Mouse (Mus musculus) heart, embryonic 15.5 days (tissue): ENCODE results near the gene Rps29. TPM values are rescaled to one million over a fixed set of nuclear protein-coding genes. Genes with fewer than 3 reads are reported as not detected.
A peak's percentile ranks its signal among the peaks of the same experiment; 100 is the strongest.
"Not testable (repeated sequence)": the region's sequence is repeated elsewhere in the genome, so short reads cannot be mapped to it uniquely, and the experiment has no call there.

Experiments used
- ATAC-seq: fragments of 200-750 bp; cut with Nextera tagmentation; replicated peaks from 2 replicates; pipeline ENCODE4 v1.8.0; 2017; ENCODE audit warnings: low read depth, moderate TSS enrichment; ENCODE audit not compliant: insufficient number of reproducible peaks, insufficient read depth, low FRiP score
- H3K27ac ChIP-seq: fragments of 300-500 bp; sonication (generic); 2 replicates; pipeline ENCODE4 v1.5.1; 2015; ENCODE audit warnings: mild to moderate bottlenecking, inconsistent platforms
- H3K27me3 ChIP-seq: fragments of 300-500 bp; sonication (generic); 2 replicates; pipeline ENCODE4 v1.6.1; 2015; ENCODE audit warnings: inconsistent platforms
- H3K36me3 ChIP-seq: fragments of 300-500 bp; sonication (generic); 2 replicates; pipeline ENCODE4 v1.6.1; 2015; ENCODE audit warnings: mild to moderate bottlenecking, inconsistent platforms
- H3K4me1 ChIP-seq: fragments of 300-500 bp; sonication (generic); replicated peaks from 2 replicates; pipeline ENCODE4 v1.6.1; 2015; ENCODE audit warnings: inconsistent platforms
- H3K4me2 ChIP-seq: fragments of 300-500 bp; sonication (generic); 2 replicates; pipeline ENCODE4 v1.6.1; 2015; ENCODE audit warnings: inconsistent platforms, mild to moderate bottlenecking, moderate library complexity
- H3K4me3 ChIP-seq: fragments of 300-500 bp; sonication (generic); 2 replicates; pipeline ENCODE4 v1.5.1; 2015; ENCODE audit warnings: mild to moderate bottlenecking, inconsistent platforms
- H3K9ac ChIP-seq: fragments of 300-500 bp; sonication (generic); 2 replicates; pipeline ENCODE4 v1.6.1; 2015; ENCODE audit warnings: mild to moderate bottlenecking, inconsistent platforms
- H3K9me3 ChIP-seq: fragments of 300-500 bp; sonication (generic); replicated peaks from 2 replicates; pipeline ENCODE4 v1.6.1; 2016; ENCODE audit warnings: inconsistent platforms
- WGBS: fragments of 180-500 bp; shearing (Covaris S2); methylation state at CpG from one replicate; pipeline ENCODE4 v1.1.7; 2015; ENCODE audit warnings: mixed read lengths; 5-methylcytosine and 5-hydroxymethylcytosine counted together
- polyA plus RNA-seq: library from polyadenylated mRNA; unstranded; fragments of >200 nt; fragmentation: Nextera tagmentation; extraction: Ambion mirVana; gene quantifications from 2 replicates; pipeline ENCODE4 v1.2.1, GENCODE M21; 2015

The Rps29 gene
- 1,037 and 1,363 TPM in 2 replicates for polyA plus RNA-seq

DNA sequence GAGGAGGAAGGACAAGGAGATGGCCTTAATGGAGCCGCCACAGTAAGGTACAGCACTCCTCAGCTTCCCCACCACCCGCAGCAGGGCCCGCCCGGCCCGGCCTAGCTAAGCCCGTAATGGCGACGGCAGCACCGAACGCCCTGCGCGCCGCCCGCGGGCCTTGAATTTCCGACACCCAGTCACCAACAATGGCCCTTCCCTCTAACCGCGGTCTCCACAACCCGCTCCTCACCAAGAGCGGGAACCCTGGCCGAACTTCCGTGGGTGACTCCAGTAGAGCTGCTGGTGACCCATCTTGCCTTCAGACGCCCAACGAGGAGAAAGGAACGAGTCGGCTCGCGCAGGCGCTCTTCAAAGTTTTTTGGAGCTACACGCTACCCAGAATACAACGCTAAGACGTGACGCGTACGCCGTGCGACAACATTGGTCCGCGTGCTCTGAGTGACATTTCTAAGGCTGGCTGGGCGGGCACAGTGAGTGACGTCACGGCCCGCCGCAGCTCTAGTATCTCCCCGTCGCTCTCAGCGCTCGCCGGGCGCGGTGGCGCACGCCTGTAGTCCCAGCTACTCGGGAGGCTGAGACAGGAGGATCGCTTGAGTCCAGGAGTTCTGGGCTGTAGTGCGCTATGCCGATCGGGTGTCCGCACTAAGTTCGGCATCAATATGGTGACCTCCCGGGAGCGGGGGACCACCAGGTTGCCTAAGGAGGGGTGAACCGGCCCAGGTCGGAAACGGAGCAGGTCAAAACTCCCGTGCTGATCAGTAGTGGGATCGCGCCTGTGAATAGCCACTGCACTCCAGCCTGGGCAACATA is at the start of gene Rps29:
Rps29 (minus strand) TSS at position 422 of the 813 bp plus-strand sequence.
- H3K27ac ChIP-seq, result peak within 1 kb of the TSS; percentile 96
- peak within 1 kb of the TSS; percentile 92 for H3K9ac ChIP-seq
- not testable (repeated sequence) for H3K27me3 ChIP-seq, H3K9me3 ChIP-seq, H3K4me1 ChIP-seq
- ATAC-seq, result peak; percentile 98
- H3K4me2 ChIP-seq, result peak within 1 kb of the TSS; percentile 63
- peak within 1 kb of the TSS; percentile 88 for H3K4me3 ChIP-seq
- under 1% methylated on average over 58 of the region's 68 CpGs for WGBS
- H3K36me3 ChIP-seq, result peaks cover 15% of the 10 kb centered on the region

DNA sequence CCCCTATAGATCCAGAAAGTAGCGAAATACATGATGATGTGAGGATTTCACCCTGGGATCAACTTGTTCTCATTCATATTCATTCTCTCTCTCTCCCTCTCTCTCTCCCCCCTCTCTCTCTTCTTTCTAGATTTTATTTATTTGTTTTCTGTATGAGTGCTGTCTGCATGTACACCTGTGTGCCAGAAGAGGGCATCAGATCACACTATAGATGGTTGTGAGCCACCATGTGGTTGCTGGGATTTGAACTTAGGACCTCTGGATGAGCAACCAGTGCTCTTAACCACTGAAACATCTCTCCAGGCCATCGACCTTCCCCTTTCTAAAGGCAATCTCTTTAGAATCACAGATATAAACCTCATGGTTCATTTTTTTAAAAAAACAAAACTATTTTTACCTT is 49.5 kb upstream of the Rps29 start:
- Histone ChIP-seq H3K9me3 (no peaks in the 10 kb centered on the region), H3K9ac (no peak overlapping the region), H3K36me3 (peaks cover 31% of the 10 kb centered on the region), H3K4me3 (no peak overlapping the region), H3K4me1 (peaks cover 5% of the 10 kb centered on the region; the same call in 1 of the 2 replicates), H3K27ac (no peak overlapping the region), H3K27me3 (no peaks in the 10 kb centered on the region), H3K4me2 (no peak overlapping the region)
- 88% methylated on average over 2 of the region's 2 CpGs for WGBS
- no peak for ATAC-seq

GRCm38 (mm10) chr12:69207926-69208325 is 48.9 kb upstream of the Rps29 start:
- no peaks in the 10 kb centered on the region for H3K9me3 ChIP-seq
- 90% methylated on average over 7 of the region's 7 CpGs for WGBS
- no peaks in the 10 kb centered on the region for H3K27me3 ChIP-seq
- H3K27ac ChIP-seq, result no peak overlapping the region
- no peak overlapping the region for H3K4me2 ChIP-seq
- ATAC-seq, result no peak
- no peak overlapping the region for H3K9ac ChIP-seq
- peaks cover 27% of the 10 kb centered on the region for H3K36me3 ChIP-seq
- H3K4me1 ChIP-seq, result peaks cover 5% of the 10 kb centered on the region; the same call in 1 of the 2 replicates
- H3K4me3 ChIP-seq, result no peak overlapping the region

GRCm38 (mm10) chr12:69207396-69207795 is 48.4 kb upstream of the Rps29 start:
- Histone ChIP-seq H3K4me1 (peaks cover 5% of the 10 kb centered on the region; the same call in 1 of the 2 replicates), H3K27ac (no peak overlapping the region), H3K4me2 (no peak overlapping the region), H3K27me3 (no peaks in the 10 kb centered on the region), H3K9ac (no peak overlapping the region), H3K36me3 (peaks cover 25% of the 10 kb centered on the region), H3K9me3 (no peaks in the 10 kb centered on the region), H3K4me3 (no peak overlapping the region)
- WGBS, result 91% methylated on average over 8 of the region's 8 CpGs
- ATAC-seq, result no peak

- Histone ChIP-seq H3K4me2 (no peak within 1 kb of the TSS), H3K4me3 (no peak within 1 kb of the TSS), H3K36me3 (peaks cover 33% of the 10 kb centered on the region), H3K27me3 (no peaks in the 10 kb centered on the region), H3K9me3 (no peaks in the 10 kb centered on the region), H3K27ac (no peak within 1 kb of the TSS), H3K9ac (no peak within 1 kb of the TSS), H3K4me1 (peaks cover 3% of the 10 kb centered on the region; the same call in 1 of the 2 replicates)
- ATAC-seq, result no peak
- 85% methylated on average over 16 of the region's 16 CpGs for WGBS
Measured at GRCm38 (mm10) chr12:69204052-69204833, 45.3 kb upstream of the Rps29 start, which contains the start of gene Gm49384. Gene Gm49384, minus strand, starts transcription at chr12:69204267.

DNA sequence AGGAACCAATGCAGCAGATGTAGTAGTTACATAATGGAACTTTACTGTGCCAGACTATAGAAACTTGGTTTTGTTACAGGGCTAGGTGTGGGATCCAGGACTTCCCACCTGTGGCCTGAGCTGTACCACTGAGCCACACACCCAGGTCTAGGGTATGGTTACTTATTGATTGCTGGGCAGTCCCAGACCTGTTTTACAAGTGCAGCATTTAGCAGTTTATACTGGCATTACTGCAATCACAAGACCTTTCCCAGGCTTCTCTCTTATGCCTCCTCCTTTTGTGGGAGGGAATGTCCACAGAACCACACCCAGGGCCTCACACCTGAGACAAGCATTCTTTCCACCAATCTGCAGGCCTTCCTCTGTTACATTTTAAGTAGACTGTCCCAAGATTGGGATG is 40.0 kb upstream of the Rps29 start:
- H3K4me2 ChIP-seq, result peak overlapping the region; percentile 94
- no peak overlapping the region for H3K27ac ChIP-seq
- no peak for ATAC-seq
- H3K9me3 ChIP-seq, result no peaks in the 10 kb centered on the region
- no peak overlapping the region for H3K4me3 ChIP-seq
- H3K36me3 ChIP-seq, result peaks cover 18% of the 10 kb centered on the region
- no peaks in the 10 kb centered on the region for H3K27me3 ChIP-seq
- H3K4me1 ChIP-seq, result peaks cover 23% of the 10 kb centered on the region
- no peak overlapping the region for H3K9ac ChIP-seq

DNA sequence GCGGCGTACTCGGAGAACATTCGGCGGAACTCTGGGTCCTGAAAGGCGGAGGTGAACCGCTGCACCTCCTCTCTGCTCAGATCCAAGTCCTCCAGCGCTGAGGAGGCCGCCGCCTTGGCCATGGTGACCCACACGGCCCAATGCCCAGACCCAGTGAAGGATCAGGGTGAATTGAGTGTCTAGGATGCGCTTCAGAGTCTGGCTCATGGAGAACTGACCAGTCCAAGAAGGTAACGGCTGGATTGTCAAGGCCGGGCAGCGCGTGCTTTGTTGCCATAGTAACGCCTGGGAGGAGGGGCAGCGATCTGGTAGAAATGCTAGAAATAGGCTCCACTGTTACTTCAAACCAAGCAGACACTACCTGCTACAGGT is 39.2 kb upstream of the Rps29 start, which contains the start of gene Dnaaf2:
Dnaaf2 (minus strand) TSS at position 266 of the 372 bp plus-strand sequence.
- H3K4me1 ChIP-seq, result peaks cover 23% of the 10 kb centered on the region
- H3K4me3 ChIP-seq, result peak within 1 kb of the TSS; percentile 85
- peak within 1 kb of the TSS; percentile 85 for H3K9ac ChIP-seq
- H3K36me3 ChIP-seq, result peaks cover 18% of the 10 kb centered on the region
- peak; percentile 26; the same call in 1 of the 2 replicates for ATAC-seq
- H3K27ac ChIP-seq, result peak within 1 kb of the TSS; percentile 93
- no peaks in the 10 kb centered on the region for H3K27me3 ChIP-seq
- peak within 1 kb of the TSS; percentile 94 for H3K4me2 ChIP-seq
- WGBS, result under 1% methylated on average over 18 of the region's 18 CpGs
- no peaks in the 10 kb centered on the region for H3K9me3 ChIP-seq

DNA sequence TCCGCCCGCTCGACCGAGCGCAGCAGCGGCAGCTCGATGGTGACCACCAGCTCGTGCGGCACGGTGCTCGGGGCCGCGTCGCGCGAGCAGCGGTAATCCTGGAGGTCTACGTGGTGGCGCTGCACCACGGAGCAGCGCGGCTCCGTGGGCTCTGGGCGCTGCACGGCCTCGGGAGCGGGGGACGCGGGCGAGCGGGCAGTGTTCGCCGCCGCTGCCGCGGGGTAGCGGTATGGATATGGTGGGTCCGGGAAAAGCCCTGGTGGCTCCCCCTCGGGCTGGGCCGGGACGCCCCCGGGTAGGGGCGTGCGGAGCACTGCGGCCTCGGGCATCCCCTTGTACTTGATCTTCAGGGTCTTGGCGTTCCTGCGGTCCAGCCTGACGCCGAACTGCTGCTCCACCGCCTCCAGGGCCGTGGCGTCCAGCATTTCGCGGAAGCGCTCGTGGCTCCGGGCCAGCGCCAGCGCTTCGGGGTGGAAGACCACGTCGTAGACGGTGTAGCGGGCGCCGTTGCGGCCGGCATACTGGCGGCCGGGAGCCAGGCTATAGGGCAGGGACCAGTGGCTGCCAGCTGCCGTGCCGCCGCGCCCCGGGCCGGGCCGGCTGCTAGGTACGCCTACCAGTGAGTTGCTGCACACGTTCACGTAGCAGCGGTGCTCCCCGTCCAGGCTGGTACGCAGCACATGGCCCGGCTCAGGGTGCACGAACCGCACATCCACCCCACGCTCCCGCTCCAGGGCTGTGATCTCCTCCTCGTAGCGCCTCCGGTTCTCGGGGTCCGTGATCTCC is 38.6 kb upstream of the Rps29 start:
- Histone ChIP-seq H3K4me2 (peak overlapping the region; percentile 94), H3K4me3 (peak overlapping the region; percentile 85)

DNA sequence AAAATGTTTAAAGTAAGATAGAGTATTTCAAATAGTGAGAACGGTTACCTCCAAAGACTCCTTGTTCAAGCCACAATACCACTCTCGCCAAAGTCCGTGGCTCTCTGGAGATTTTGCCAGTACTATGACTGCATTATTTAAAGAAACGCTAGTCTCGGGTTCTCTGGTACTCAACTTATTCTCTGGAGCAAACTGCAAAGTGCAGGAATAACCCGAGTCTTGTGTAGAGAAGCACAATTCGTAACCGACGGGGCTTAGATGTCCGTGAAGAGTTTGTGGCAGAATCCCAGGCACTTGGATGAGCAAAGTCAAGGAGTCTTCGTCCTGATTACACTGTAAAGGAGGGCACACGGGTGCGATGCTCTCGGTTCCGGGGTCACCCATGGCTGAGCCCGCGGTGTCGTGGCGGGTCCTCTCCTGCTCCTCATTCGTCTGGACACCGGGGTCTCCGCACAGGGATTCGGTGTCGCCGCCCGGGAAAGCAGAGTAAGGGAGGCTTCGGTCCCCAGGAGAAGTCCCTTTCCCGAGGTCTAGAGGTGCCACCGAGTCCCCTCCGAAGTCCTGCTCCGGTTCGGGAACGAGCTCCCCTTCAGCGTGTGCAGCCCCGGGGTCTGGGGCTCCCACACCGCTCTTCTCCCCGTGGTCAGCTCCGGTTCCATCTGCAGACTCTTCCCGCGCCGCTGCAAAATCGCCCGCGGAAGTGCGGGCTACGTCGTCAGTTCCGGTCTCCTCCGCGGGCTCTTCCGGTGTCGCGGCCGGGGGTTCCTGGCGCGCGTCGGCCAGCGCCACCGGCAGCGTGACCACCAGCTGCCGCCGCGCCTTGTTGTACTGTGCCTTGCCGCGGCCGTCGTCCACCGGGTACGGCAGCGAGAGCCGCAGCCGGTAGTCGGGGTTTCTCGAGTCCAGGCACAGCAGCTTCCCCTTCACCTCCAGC is 37.7 kb upstream of the Rps29 start, which contains the start of gene Gm49383:
Gm49383 (minus strand) TSS at position 661 of the 934 bp plus-strand sequence.
- WGBS, result under 1% methylated on average over 75 of the region's 75 CpGs
- Histone ChIP-seq H3K9ac (peak within 1 kb of the TSS; percentile 85), H3K4me2 (peak within 1 kb of the TSS; percentile 94), H3K27me3 (no peaks in the 10 kb centered on the region), H3K9me3 (no peaks in the 10 kb centered on the region), H3K4me3 (peak within 1 kb of the TSS; percentile 85), H3K36me3 (peaks cover 16% of the 10 kb centered on the region), H3K27ac (peak within 1 kb of the TSS; percentile 93), H3K4me1 (peaks cover 23% of the 10 kb centered on the region)
- peak; percentile 57 for ATAC-seq

More for the DNA sequence above, 38.6 kb upstream of the Rps29 start:
- under 1% methylated on average over 94 of the region's 94 CpGs for WGBS
- peak overlapping the region; percentile 93 for H3K27ac ChIP-seq
- H3K9ac ChIP-seq, result peak overlapping the region; percentile 85
- peaks cover 23% of the 10 kb centered on the region for H3K4me1 ChIP-seq
- H3K9me3 ChIP-seq, result no peaks in the 10 kb centered on the region
- H3K36me3 ChIP-seq, result peaks cover 18% of the 10 kb centered on the region
- no peaks in the 10 kb centered on the region for H3K27me3 ChIP-seq
- peak; percentile 71 for ATAC-seq

GRCm38 (mm10) chr12:69192637-69193036 is 33.7 kb upstream of the Rps29 start:
- Histone ChIP-seq H3K36me3 (peaks cover 10% of the 10 kb centered on the region), H3K27me3 (no peaks in the 10 kb centered on the region), H3K9me3 (no peaks in the 10 kb centered on the region), H3K4me1 (peaks cover 7% of the 10 kb centered on the region), H3K4me3 (no peak overlapping the region), H3K27ac (no peak overlapping the region), H3K9ac (no peak overlapping the region), H3K4me2 (no peak overlapping the region)
- ATAC-seq, result no peak
- 92% methylated on average over 2 of the region's 2 CpGs for WGBS
